Mouse (Mus musculus) layer of hippocampus, postnatal 36 days (tissue): ENCODE measurements around the gene Prkar2b. TPM values are rescaled to one million over a fixed set of nuclear protein-coding genes. Genes with fewer than 3 reads are reported as not detected.

Experiments
- DNase-seq, 2 experiments: peaks; one replicate each; pipeline ENCODE4 v3.0.0; 2022
- total RNA-seq, 2 experiments: library from RNA; stranded (reverse); gene quantifications; 2 replicates each; pipeline ENCODE4 v1.2.3; 2021

Prkar2b gene
- total RNA-seq, 2 experiments from 2014 or later, result 33.3 to 36.6 TPM

DNA sequence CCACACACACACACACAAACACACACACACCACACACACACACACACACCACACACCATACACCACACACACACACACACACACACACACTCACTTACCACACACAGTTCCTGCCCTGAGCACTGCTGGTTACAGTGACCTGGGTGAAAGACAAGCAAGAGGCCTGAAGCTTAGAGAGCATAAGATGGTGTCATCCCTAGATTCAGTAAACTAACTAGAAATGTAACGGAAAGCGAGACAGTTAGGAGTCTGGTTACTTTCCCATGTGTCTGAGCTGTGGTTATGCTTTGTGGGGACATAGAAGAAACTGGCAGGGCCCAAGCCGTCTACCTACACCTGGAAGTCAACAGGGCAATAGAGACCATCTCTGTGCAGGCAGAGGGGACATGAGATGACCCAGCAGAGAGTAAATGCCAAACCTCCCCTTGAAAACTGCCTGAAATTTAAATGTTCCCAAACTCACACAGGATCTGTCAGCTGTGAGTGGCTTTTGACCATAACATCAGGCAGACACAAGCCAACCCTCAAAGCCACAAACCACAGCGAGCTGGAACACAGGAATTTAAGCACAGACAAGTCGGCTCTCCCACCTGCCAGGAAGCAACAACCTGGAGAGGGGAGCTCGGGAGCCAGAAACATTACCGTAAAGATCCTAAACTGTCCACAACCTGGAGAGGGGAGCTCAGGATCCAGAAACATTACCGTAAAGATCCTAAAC is 51.7 kb downstream of the Prkar2b start:
- DNase-seq, result no peak

DNA sequence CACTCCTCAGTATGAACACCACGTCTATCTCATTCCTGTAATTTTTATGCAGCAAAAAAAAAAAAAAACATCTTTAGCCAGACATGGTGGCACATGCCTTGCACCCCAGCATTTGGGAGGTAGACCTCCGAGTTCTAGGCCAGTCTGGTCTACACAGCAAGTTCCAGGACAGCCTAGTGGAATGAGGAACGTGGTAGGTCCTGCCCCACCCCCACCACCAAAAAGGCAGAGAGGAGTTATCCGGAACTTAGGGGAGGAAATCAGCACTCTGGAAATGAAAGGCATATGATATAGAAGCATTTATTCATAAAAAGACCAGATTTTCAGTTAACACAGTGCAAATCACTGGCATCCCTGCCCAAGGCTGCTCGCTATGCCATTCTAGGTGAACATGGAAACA is 52.4 kb downstream of the Prkar2b start:
- DNase-seq, result no peak

DNA sequence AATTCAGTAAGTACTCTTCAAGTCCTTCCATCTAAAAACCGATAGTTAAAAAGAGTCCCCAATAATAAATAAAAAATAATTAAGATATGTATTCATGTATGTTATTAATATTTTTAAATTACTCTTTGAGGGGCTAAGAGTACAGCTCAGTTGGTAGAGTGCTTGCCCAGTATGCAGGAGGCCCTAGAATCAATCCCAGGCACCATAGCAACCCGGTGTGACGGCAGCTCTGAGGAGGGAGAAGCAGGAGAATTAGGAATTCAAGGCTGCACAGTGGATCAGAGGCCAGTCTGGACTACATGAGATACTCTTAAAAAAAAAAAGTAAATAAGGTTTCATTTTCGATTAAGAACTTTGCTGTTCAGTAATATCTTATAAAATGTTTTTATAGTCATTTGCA is 53.5 kb downstream of the Prkar2b start:
- DNase-seq, result no peak

DNA sequence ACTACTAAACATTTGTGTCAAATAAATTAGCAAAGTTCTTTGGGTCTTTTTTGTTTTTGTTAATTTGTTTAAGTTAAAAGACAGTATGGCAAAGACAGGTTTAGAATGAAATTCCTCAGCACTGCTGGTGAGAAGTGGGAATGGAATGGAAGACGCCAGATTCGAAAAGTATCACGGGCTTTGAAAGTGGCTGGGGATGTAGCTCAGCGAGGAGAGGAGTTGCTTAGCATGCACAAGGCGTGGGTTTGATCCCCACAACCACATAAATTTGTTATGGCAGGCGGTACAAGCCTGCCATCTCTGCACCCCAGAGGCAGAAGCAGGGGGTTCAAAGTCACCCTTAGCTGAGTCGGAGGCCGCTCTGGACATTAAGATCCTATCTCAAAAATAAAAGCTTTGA is 54.1 kb downstream of the Prkar2b start:
- DNase-seq, result no peak

DNA sequence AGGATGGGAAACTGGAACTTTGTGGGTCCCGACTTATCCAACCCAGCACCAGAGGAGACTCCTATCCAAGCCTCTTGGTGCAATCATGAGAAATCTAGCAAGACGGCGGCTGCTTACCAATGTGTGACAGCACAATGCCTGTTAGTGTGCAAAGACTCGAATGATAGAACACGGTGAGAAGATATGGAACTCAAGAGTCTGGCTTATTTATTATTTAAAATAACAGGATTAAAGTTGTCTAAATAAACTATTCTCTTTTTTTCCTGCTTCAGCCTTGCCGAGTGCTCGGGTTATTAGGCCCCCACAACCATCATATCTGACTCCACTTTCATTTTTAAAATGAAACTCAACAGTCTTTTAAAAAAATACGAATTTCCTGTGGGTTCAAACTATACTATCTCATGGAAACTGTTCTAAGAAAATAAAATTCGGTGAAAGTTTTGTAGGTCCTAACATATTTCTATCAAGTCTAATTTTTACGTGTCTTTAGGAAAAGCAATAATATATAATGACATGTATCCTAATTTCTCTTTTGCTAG is 54.6 kb downstream of the Prkar2b start:
- no peak for DNase-seq

DNA sequence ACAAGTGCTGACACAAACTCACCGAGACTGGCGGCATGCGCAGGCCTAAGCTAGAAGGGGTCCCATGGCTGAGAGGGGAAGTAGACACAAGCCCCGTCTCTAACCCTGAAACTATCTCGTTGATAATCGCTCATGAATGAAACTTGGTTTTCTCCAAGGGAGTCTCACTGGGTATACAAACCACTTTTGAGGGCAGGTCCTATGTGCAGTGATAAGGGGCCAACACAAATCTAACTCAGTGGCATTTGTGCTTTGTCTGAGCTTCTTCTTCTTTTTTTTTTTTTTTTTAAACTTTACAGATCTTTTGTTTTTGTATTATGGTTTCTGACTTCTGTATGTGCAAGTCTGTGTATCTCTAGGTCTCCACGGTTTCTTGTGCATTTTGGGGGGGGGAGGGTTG is 60.6 kb downstream of the Prkar2b start:
- no peak for DNase-seq

DNA sequence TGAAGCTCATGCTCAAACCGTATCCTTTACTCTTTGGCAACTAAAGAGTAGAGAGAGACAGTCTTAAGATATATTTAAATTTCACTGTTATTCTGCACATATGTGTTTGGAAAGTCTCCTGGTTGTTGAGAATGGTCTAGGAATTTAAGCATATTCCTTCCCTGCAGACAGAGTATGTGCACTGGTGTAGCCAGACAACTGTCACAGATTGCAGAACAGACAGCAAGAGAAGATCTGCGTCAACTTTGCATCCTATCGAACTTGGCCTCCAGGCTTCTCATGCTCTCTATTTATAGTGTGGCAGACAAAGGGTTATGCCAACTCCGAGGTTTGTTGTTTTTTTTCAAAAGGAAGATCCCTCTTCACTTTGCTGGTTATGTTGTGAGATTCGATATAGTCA is 62.4 kb downstream of the Prkar2b start:
- no peak for DNase-seq

DNA sequence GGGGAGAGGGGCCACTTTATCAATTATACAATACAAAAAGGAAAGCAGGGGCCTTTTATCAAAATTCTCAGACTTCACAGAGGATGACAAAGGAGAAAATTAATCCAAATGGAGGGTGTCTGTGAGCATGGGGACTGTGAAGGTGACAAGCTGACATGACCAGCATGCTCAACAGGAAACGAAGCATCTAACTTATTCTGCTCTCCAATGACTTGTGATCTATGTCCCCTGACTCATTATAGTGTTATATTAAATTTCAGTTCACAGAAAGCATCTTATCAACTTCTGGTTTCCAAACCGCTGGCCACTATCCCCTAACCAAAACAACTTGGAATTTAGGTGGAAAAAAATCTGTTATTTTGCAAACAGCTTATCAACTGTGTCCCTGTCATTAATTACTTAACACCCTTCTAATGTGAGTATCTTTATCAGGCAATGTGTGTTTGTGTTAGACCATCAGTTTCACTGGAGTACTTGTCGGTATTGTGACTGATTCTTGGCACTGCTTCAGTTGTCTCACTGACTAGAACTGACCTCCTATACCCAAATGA is 63.7 kb downstream of the Prkar2b start:
- no peak for DNase-seq

DNA sequence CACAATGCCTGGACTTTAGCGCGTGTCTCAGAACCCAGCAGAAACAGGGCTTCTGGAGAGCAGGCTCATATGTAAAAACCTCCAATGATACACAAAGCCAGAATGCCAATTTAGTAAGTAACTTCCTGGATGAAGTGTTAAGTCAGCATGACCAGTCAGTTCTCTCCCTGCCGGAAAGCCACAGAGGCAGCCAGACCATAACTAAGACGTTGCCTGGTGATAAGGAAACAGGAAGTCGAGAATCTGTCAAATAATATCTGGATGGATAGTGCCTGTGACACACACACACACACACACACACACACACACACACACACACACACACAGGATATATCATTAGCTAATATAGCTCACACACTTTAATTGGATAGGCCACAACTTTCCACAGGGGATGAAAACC is 64.2 kb downstream of the Prkar2b start:
- DNase-seq, result no peak

DNA sequence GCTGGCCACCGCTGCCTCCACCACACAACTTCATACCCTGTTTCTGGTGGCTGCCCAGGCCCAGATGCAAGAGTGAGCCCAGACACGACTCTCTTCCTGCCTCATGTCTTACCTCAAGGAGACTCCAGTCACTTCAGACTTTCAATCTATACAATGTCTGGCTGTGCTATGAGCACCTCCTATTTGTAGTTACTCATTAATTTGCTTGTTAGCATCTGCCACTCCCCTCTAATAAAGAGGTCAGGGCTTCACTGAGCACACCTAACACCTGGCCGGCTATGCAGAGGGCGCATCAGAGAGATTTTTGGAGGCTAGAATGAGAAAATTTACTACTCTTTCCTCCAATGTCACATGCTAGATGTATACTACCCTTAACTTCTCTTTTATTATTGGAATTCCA is 70.5 kb downstream of the Prkar2b start:
- no peak for DNase-seq

DNA sequence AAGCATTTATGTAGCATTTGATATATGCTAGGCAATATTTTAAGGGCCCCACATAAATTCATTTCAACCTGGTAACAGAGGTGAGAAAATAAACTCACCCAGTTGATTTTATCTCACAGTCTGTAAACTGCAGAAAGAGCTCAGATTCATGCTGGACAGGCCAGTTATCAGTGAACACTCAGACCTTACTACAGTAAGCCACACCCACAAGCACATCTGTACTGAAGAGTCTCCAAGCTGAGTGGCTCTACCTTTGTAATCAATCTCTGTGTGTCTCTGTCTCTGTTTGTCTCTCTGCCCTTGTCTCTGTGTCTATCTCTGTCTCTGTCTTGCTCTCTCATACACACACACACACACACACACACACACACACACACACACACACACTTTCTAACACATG is 71.4 kb downstream of the Prkar2b start:
- DNase-seq, result no peak

DNA sequence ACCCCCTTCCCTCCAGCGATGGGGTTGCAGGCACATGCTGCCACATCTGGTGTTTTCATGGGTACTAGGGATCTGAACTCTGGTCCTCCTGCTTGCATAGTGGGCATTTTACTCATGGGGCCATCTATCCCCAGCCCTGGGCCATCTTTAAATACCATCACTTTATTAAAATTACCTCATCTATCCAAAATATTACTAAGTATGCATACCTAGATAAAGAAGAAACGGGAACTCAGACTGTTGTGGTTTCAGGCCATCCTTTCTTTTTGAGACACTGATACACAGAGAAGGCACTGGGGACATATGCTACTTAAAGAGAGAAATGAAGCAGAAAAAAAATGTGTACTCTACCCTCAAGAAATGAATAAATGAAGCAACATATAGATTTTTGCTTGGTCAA is 74.6 kb downstream of the Prkar2b start:
- DNase-seq, result no peak

DNA sequence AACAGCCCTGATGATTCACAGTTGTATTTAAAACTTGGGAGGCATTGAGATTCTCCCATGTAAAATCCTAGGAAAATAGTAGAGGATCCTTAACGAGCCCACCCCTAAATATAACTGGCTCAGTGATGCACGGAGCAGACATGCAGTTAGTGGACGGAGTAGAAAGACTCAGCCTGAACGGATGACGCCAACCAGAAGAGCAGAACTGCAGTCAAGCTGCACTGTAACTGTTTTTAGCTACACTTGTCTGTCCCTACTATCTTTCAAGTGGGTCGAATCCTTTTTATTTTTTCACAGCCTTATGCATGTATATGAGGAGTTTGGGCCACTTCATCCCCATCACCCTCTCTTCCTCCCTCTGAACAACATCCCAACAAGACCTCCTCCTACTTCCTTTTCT is 75.4 kb downstream of the Prkar2b start:
- no peak for DNase-seq

DNA sequence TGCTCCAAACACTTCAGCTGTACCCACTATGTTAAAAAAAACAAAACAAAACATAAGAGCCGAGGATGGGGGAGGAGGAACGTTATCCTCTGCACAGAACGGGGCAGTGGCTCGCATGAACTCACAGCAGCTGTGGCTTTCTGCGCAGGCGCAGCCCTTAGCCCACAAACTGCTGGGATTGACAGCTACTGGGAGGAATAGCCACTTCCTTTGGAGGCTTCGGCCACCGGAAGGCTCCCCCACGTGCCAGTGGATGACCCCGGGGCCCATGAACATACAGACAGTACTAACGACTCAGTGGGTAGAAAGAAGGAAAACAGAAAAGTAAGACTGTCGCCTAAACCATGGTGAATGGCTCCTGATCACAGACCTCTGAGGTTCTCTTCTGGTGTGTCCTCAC is 76.4 kb downstream of the Prkar2b start:
- DNase-seq, result no peak

DNA sequence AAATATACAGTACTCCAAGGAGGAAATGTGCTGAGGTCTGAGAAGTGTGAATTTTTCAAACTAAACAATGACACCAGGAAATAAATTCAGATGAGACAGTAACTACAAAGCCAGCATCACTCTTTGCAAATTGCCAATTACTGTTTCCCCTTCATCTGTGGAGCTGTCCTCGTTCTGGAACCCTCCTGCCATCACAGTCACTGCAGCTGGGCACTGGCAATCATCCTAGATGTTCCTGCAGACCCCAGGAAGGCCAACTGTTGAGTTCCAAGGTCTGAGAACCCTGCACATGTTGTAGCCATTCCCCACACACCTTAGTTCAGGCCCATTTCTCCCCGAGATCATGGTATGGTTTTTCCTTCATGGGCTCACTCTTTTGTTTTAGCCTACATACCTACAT is 76.9 kb downstream of the Prkar2b start:
- DNase-seq, result no peak

DNA sequence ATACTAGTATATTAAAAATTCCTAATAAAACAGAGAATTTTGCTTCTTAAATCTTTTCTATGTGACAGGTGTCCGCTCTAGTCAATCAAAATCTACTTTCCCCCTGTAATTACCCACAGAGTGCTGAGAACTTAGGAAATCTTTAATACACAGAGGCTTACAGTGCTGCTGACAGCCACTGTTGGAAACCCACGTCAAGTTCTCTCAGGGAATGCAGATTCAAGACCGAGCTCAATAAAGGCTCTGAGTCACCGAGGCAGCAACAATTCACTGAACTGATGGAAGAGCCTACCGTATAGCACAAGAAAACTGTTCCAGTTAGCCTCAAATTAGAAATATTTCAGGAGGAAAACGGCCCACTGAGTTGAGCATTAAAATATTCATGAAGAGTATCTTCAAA is 77.3 kb downstream of the Prkar2b start:
- DNase-seq, result no peak

DNA sequence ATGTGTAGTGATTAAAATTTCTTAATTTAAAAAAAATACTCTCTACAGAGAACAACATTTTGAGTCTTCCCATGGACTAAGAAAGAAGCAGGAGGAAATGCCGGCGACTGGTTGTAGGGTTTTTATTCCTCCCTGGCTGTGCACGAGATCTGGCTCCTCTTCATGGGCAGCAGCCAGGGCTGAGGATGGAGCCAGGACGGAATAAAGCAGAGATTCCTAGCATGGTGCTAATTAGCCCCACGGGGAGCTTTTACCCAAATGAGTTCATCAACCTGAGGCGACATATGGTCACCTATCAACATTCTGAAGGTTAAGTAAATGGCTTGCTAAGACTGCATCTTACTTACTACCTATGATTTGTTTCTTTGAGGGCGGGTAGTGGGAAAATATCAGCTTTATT is 77.9 kb downstream of the Prkar2b start:
- DNase-seq, result peak in 1 of 2 experiments; percentile 27

DNA sequence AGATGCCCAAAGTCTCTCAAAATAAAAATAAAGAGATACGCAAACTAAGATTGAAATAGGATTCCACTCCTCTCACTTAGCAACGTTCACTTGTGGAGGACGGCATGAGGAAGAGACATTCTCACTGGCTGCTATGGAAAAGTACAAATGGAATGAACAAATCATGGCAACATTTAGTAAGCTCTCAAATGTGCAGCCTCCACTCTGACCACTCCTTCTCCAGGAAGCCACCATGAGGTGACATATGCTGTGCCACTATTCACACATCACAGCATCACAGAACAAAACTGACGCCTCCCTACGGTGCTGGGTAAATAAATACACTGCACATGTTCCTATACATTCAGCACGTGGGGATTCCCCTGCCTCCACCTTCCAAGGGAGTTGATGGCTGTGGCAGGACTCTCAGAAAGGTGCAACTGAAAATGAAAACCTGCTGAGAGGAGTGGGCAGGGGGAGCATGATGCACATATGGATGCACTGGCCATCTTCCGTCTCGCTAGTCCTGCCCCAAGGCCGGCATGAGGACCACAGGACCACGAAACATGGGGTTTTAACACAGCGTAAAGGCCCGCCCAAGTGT is 83.4 kb downstream of the Prkar2b start:
- no peak for DNase-seq

DNA sequence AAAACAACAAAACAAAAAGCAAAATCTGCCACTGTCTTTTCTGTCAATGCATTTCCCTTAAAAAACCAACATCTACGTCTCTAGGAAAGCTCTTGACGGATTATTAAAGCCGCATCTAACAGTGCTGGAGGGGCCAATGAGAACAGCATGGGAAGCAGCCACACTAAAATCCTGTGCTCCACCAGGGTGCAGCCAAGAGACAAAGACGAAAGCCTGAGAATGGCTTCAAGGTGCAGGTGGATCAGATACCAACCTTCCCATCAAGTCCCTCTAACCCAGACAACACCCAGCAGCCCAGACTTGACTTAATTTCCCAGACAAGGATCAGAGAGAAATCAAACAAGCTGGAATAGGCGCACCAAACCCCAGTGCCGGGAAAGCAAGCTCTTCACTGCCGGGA is 84.6 kb downstream of the Prkar2b start:
- no peak for DNase-seq

DNA sequence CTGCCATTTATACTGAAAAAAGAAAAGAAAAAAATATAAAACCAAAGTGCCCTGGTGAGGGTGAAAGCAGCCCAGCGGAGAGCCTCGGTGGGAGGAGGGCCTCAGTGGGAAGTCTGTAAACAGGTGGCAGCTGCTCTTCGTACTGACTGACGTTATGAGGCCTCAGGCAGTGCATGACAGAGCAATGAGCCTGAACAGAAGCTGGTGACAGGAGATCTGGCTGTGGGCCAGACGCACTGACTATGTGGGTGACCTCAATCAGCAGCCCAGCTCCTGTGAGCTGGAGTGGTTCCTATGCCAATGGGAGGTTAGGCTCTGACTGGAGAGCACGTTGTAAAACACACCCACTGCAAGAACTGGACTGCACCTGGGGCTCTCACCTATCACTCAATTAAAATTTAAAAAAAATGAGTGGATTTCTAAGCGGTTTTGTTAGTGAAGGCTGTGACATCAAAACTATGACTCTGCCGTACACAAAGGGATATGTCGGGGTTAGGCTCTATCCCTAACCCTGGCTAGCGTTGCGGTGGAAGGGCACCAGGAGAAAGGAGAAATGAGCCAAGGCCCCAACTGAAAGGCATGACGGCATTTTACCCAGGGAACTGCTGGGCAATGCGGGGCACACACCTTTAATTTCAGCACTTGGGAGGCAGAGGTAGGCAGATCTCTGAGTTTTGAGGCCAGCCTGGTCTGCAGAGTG is 87.5 kb downstream of the Prkar2b start:
- DNase-seq, result peak; percentile 43 to 62

DNA sequence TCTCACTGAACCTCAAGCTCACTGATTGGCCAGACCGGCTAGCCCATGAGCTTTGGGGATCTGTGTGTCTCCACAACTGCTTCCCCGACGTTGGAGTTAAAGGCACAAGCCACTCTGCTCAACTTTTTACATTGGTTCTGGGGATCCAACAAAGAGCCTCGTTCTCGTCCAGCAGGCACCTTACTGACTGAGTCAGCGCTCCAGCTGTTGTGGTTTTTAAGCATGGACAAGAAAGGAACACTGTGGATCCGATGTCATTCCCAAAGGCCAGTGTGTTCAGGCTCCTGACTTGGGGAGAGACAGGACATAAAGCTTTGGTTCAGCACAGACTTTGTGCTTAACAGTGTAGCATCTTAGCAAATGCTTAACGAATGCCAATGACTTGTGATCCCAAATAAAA is 89.5 kb downstream of the Prkar2b start:
- no peak for DNase-seq

DNA sequence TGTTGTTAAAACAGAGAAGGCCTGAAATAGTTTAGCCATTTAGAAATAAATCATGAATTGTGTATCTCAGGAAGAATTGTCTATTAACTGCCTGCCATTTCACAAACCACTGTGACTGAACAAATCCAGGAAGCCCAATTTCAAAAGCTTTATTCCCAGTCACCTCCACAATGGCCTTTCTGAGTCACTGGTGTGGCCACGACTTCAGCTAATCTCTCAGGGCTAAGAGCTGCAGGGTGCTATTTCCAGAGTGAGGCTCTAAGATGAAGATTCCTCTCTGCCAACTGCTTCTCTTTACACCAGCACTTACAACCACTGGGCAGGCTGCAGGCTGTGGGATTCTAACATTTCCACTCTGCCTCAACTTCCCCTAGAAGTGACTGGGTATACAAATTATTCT is 92.0 kb downstream of the Prkar2b start:
- no peak for DNase-seq

DNA sequence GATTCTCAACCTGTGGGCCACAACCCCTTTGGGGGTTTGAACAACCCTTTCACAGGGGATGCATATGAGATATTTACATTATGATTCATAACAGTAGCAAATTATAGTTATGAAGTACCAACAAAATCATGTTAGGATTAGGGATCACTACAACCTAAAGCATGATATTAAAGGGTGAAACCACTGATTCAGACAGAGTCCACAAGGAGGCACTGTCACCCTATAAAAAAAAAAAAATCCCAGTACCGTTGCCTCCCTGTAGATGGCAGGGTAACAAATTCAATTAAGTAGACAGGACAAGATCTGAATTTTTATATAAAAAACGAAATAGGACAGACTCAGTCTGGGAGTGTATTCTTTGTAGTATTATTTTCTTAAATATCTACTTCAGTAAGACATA is 93.6 kb downstream of the Prkar2b start:
- DNase-seq, result no peak

DNA sequence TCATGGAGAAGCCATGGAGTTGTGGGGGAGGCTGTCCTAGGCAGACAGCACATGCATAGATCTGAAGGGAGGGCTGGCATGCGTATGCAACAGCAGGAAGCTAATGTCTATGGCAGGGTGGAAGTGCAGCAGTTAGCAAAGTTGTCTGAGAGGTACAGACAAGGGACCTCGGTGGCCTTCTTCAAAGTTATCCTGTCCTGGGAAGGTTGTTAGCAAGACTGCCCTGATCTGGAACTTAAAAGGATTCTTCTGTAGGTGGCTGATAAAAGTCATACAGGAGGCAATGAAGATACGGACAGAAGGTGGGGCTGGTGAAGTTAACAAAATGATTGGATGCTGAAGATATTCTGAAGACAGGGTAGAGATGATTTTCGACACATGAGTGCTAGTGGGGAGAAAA is 94.7 kb downstream of the Prkar2b start:
- DNase-seq, result no peak
